Comparison of ENCODE assay signal across 9 mouse cellular contexts in the genomic region with DNA sequence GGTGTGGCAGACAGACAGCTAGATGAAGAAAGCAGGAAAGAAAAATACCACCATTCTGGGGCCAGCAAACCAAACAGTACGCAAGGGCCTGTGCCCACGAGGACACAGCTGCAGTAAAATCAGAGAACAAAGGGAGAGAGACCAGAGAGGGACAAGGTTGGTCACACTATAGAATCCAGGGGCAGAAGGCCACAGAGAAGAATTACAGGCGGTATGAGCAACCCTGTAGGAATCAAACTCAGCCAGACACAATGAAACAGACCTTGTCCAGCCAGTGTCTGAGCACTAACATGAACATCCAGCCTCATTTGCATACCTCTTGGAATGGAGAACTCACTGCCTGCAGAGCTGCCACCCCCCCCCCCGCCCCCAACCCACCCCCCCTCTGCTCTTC. TPM values are rescaled to one million over a fixed set of nuclear protein-coding genes. Genes with fewer than 3 reads are reported as not detected.
DNase-seq lines count a peak whose midpoint lies in the region; ATAC-seq and TF ChIP-seq lines count a peak whose summit lies in the region.
"Had no signal": no experiment of that assay in that cellular context is flagged by ENCODE, and none has a peak within 500 bp of the region (broad histone marks: within the 10 kb centered on the region; RNA-seq: fewer than 3 reads in every experiment).

No protein-coding gene starts in this region.

- no peaks in the 10 kb centered on the region for H3K36me3 ChIP-seq in heart, embryonic 14.5 days (ENCODE audit: control insufficient read depth, insufficient read depth, low read length)
- H3K36me3 ChIP-seq in embryonic facial prominence, embryonic 14.5 days (ENCODE audit: control insufficient read depth, insufficient read depth, low read length): no peaks in the 10 kb centered on the region
- H3K36me3 ChIP-seq in intestine, embryonic 16.5 days (ENCODE audit: control insufficient read depth, insufficient read depth, low read length): no peaks in the 10 kb centered on the region
- no peaks in the 10 kb centered on the region for H3K36me3 ChIP-seq in midbrain, embryonic 15.5 days (replicated peaks)
- no peaks in the 10 kb centered on the region for H3K36me3 ChIP-seq in thymus, adult 2 months (ENCODE audit: control insufficient read depth, insufficient read depth, low read length)

- no peak for TF ChIP-seq POLR2A in thymus, adult 2 months (IDR thresholded peaks at IDR 0.05; ENCODE audit: control insufficient read depth, extremely low read depth, insufficient read depth, low read length, poor library complexity)

- ATAC-seq in heart, embryonic 14.5 days (ENCODE audit: insufficient number of reproducible peaks, insufficient read depth, low FRiP score, low read depth): no peak
- 0 out of 2 replicates have a peak, but pooled peaks have one; percentile 4 for ATAC-seq in embryonic facial prominence, embryonic 14.5 days (ENCODE audit: low read depth)
- ATAC-seq in intestine, embryonic 16.5 days: peak; percentile 45; the same call in 1 of the 2 replicates
- peak; percentile 0; the same call in 1 of the 2 replicates for ATAC-seq in midbrain, embryonic 15.5 days (replicated peaks)

- peak overlapping the region; percentile 54 for H3K9ac ChIP-seq in heart, embryonic 14.5 days (ENCODE audit: low read length)
- 0 out of 2 replicates have a peak overlapping the region, but pooled peaks have one; percentile 21 for H3K9ac ChIP-seq in embryonic facial prominence, embryonic 14.5 days (ENCODE audit: low read depth, low read length)
- H3K9ac ChIP-seq in intestine, embryonic 16.5 days (ENCODE audit: low read depth, low read length): no peak overlapping the region
- H3K9ac ChIP-seq in midbrain, embryonic 15.5 days: peak overlapping the region; percentile 42

- no peak overlapping the region for H3K4me3 ChIP-seq in heart, embryonic 14.5 days (ENCODE audit: control insufficient read depth in 1 of 2, insufficient read depth in 1 of 2, low read depth in 1 of 2, low read length in 2 of 2)
- H3K4me3 ChIP-seq in embryonic facial prominence, embryonic 14.5 days (ENCODE audit: low read depth, low read length): no peak overlapping the region
- H3K4me3 ChIP-seq in intestine, embryonic 16.5 days (ENCODE audit: low read length): peak overlapping the region; percentile 29; the same call in 1 of the 2 replicates
- peak overlapping the region; percentile 16; the same call in 1 of the 2 replicates for H3K4me3 ChIP-seq in midbrain, embryonic 15.5 days
- no peak overlapping the region for H3K4me3 ChIP-seq in thymus, adult 2 months (ENCODE audit: control insufficient read depth, insufficient read depth, low read length)

- H3K4me2 ChIP-seq in heart, embryonic 14.5 days (ENCODE audit: low read length): peak overlapping the region; percentile 66; the same call in 1 of the 2 replicates
- peak overlapping the region; percentile 52 for H3K4me2 ChIP-seq in embryonic facial prominence, embryonic 14.5 days (ENCODE audit: low read depth, low read length)
- peak overlapping the region; percentile 54 for H3K4me2 ChIP-seq in intestine, embryonic 16.5 days (ENCODE audit: low read depth, low read length)
- H3K4me2 ChIP-seq in midbrain, embryonic 15.5 days: peak overlapping the region; percentile 43

- no peak for TF ChIP-seq CTCF in thymus, adult 2 months (IDR thresholded peaks at IDR 0.05; ENCODE audit: borderline replicate concordance, control insufficient read depth, extremely low read depth, insufficient read depth, low read length, poor library complexity)

- DNase-seq in heart, adult 18-20 months: no peak
- no peak for DNase-seq in embryonic facial prominence, embryonic 14.5 days (ENCODE audit: low spot score)
- DNase-seq in cerebellum, postnatal 36 days: no peak
- DNase-seq in retina, postnatal 1 day: no peak
- no peak for DNase-seq in thymus, adult 2 months

- no peaks in the 10 kb centered on the region for H3K9me3 ChIP-seq in heart, embryonic 14.5 days (ENCODE audit: control insufficient read depth, low read length)
- no peaks in the 10 kb centered on the region for H3K9me3 ChIP-seq in embryonic facial prominence, embryonic 14.5 days (ENCODE audit: control insufficient read depth, low read length)
- H3K9me3 ChIP-seq in intestine, embryonic 16.5 days (ENCODE audit: control insufficient read depth, low read length): no peaks in the 10 kb centered on the region
- no peaks in the 10 kb centered on the region for H3K9me3 ChIP-seq in midbrain, embryonic 15.5 days

- H3K27me3 ChIP-seq in heart, embryonic 14.5 days (ENCODE audit: control insufficient read depth, insufficient read depth, low read length): peaks cover 11% of the 10 kb centered on the region; the same call in 1 of the 2 replicates
- peaks cover 14% of the 10 kb centered on the region for H3K27me3 ChIP-seq in embryonic facial prominence, embryonic 14.5 days (replicated peaks; ENCODE audit: control insufficient read depth, insufficient read depth, low read length)
- H3K27me3 ChIP-seq in intestine, embryonic 16.5 days (replicated peaks; ENCODE audit: control insufficient read depth, insufficient read depth, low read length): 0 out of 2 replicates have a peak, but pooled peaks cover 6% of the 10 kb centered on the region
- no peaks in the 10 kb centered on the region for H3K27me3 ChIP-seq in midbrain, embryonic 15.5 days (replicated peaks)
- no peaks in the 10 kb centered on the region; the same call in 1 of the 2 replicates for H3K27me3 ChIP-seq in thymus, adult 2 months (ENCODE audit: control insufficient read depth, insufficient read depth, low read length)

- WGBS in heart, embryonic 14.5 days: 9% methylated on average over 4 of the region's 4 CpGs
- WGBS in embryonic facial prominence, embryonic 14.5 days: 31% methylated on average over 3 of the region's 4 CpGs
- 32% methylated on average over 4 of the region's 4 CpGs for WGBS in intestine, embryonic 16.5 days
- 7% methylated on average over 3 of the region's 4 CpGs for WGBS in midbrain, embryonic 15.5 days
- 21% methylated on average over 4 of the region's 4 CpGs for WGBS in thymus, adult 2 months

- H3K27ac ChIP-seq in heart, embryonic 14.5 days (replicated peaks in 1 of 2; ENCODE audit: control insufficient read depth in 1 of 2, insufficient read depth in 1 of 2, low read depth in 2 of 2, low read length in 2 of 2): peak overlapping the region; percentile 98 to 99
- H3K27ac ChIP-seq in embryonic facial prominence, embryonic 14.5 days (replicated peaks; ENCODE audit: low read depth, low read length): no peak overlapping the region
- no peak overlapping the region for H3K27ac ChIP-seq in intestine, embryonic 16.5 days (ENCODE audit: low read length)
- H3K27ac ChIP-seq in midbrain, embryonic 15.5 days: peak overlapping the region; percentile 88
- H3K27ac ChIP-seq in thymus, adult 2 months (ENCODE audit: control insufficient read depth, insufficient read depth, low read length): no peak overlapping the region

- peaks cover 36 to 49% of the 10 kb centered on the region in 2 experiments for H3K4me1 ChIP-seq in heart, embryonic 14.5 days (ENCODE audit: control insufficient read depth in 2 of 2, insufficient read depth in 2 of 2, low read length in 2 of 2)
- H3K4me1 ChIP-seq in embryonic facial prominence, embryonic 14.5 days (ENCODE audit: control insufficient read depth, insufficient read depth, low read length): 0 out of 2 replicates have a peak, but pooled peaks cover 5% of the 10 kb centered on the region
- H3K4me1 ChIP-seq in intestine, embryonic 16.5 days (ENCODE audit: control insufficient read depth, insufficient read depth, low read length): peaks cover 14% of the 10 kb centered on the region
- H3K4me1 ChIP-seq in midbrain, embryonic 15.5 days: peaks cover 70% of the 10 kb centered on the region
- peaks cover 8% of the 10 kb centered on the region; the same call in 1 of the 2 replicates for H3K4me1 ChIP-seq in thymus, adult 2 months (replicated peaks; ENCODE audit: control insufficient read depth, insufficient read depth, low read length)

RNA-seq across cellular contexts. Expression of a gene that starts 7.9 kb away (rescaled TPM):
- 5.9 TPM in 2 replicates for polyA plus RNA-seq in heart, embryonic 14.5 days (2014; fragmentation: Nextera tagmentation; extraction: Ambion mirVana)
- total RNA-seq in heart, adult 18-20 months (2021): under 1 TPM; 0.23 to 0.30 TPM
- polyA plus RNA-seq in embryonic facial prominence, embryonic 14.5 days (2014; fragmentation: Nextera tagmentation; extraction: Ambion mirVana): 0.71 and 0.92 TPM in 2 replicates
- 0.24 and 0.34 TPM in 2 replicates for polyA plus RNA-seq in intestine, embryonic 16.5 days (2015; fragmentation: Nextera tagmentation; extraction: Ambion mirVana)
- 57.0 and 65.1 TPM in 2 replicates for polyA plus RNA-seq in midbrain, embryonic 15.5 days (2015; fragmentation: Nextera tagmentation; extraction: Ambion mirVana)
- polyA plus RNA-seq in thymus, adult 2 months (2012; rRNA removed): 0.15 and 0.27 TPM in 2 replicates
- polyA plus RNA-seq: thymus, postnatal 0 days had no signal

RNA-seq across cellular contexts. Expression of a gene that starts 20.0 kb away (rescaled TPM):
- 68.7 and 75.0 TPM in 2 replicates for polyA plus RNA-seq in heart, embryonic 14.5 days (2014; fragmentation: Nextera tagmentation; extraction: Ambion mirVana)
- 10 to 100 TPM; 12.6 to 14.6 TPM for total RNA-seq in heart, adult 18-20 months (2021)
- polyA plus RNA-seq in embryonic facial prominence, embryonic 14.5 days (2014; fragmentation: Nextera tagmentation; extraction: Ambion mirVana): 1.5 and 2.1 TPM in 2 replicates
- 638 and 702 TPM in 2 replicates for polyA plus RNA-seq in intestine, embryonic 16.5 days (2015; fragmentation: Nextera tagmentation; extraction: Ambion mirVana)
- polyA plus RNA-seq in midbrain, embryonic 15.5 days (2015; fragmentation: Nextera tagmentation; extraction: Ambion mirVana): 22.5 and 23.3 TPM in 2 replicates
- polyA plus RNA-seq in thymus, adult 2 months (2012; rRNA removed): 9.6 and 11.1 TPM in 2 replicates

RNA-seq across cellular contexts. Expression of a gene that starts 29.7 kb away (rescaled TPM):
- polyA plus RNA-seq in heart, embryonic 14.5 days (2014; fragmentation: Nextera tagmentation; extraction: Ambion mirVana): 0.11 and 0.16 TPM in 2 replicates
- total RNA-seq in heart, adult 18-20 months (2021): not detected
- polyA plus RNA-seq in embryonic facial prominence, embryonic 14.5 days (2014; fragmentation: Nextera tagmentation; extraction: Ambion mirVana): 0.20 and 0.47 TPM in 2 replicates
- 9.7 and 13.3 TPM in 2 replicates for polyA plus RNA-seq in intestine, embryonic 16.5 days (2015; fragmentation: Nextera tagmentation; extraction: Ambion mirVana)
- 1.0 and 1.1 TPM in 2 replicates for polyA plus RNA-seq in midbrain, embryonic 15.5 days (2015; fragmentation: Nextera tagmentation; extraction: Ambion mirVana)
- polyA plus RNA-seq in thymus, adult 2 months (2012; rRNA removed): 1.3 and 1.7 TPM in 2 replicates

Comparison
In these comparisons a context has a peak if more than half of its experiments do, and no peak if none do; other contexts are left out.
1. H3K27ac ChIP-seq: peak in heart, embryonic 14.5 days (2 of 2) and midbrain, embryonic 15.5 days (single experiment); none in embryonic facial prominence, embryonic 14.5 days (single experiment), intestine, embryonic 16.5 days (single experiment) and thymus, adult 2 months (single experiment).
2. H3K4me3 ChIP-seq: peak in intestine, embryonic 16.5 days (single experiment) and midbrain, embryonic 15.5 days (single experiment); none in heart, embryonic 14.5 days (0 of 2), embryonic facial prominence, embryonic 14.5 days (single experiment) and thymus, adult 2 months (single experiment).
3. Peak in every context shown above with its lines, with median percentiles within 50 percentile points of each other: H3K4me2 ChIP-seq.